Mouse (Mus musculus): Measurements from ENCODE around the gene Gle1.

Gle1 gene

GRCm38 (mm10) chr2:29964354-29965249 lies 29.4 kb downstream of the Gle1 start:
- intact Hi-C loops (cut with DNase I), result no loop called here

GRCm38 (mm10) chr2:29965250-29965843 lies 30.1 kb downstream of the Gle1 start, which contains the start of gene Sptan1:
TSS of gene Sptan1 (plus strand) at chr2:29965560.
- intact Hi-C loops (cut with DNase I), result no loop called here

GRCm38 (mm10) chr2:29965906-29966305 lies 30.7 kb downstream of the Gle1 start:
- intact Hi-C loops (cut with DNase I), result no loop called here

GRCm38 (mm10) chr2:29966826-29967225 lies 31.6 kb downstream of the Gle1 start:
- intact Hi-C loops (cut with DNase I), result no loop called here

GRCm38 (mm10) chr2:29967768-29968167 lies 32.5 kb downstream of the Gle1 start:
- intact Hi-C loops (cut with DNase I), result no loop called here

GRCm38 (mm10) chr2:29968638-29969037 lies 33.4 kb downstream of the Gle1 start:
- intact Hi-C loops (cut with DNase I), result no loop called here

- intact Hi-C loops (cut with DNase I), result no loop called here
Measured at GRCm38 (mm10) chr2:29971838-29972635, 36.8 kb downstream of the Gle1 start.

- intact Hi-C loops (cut with DNase I), result no loop called here
Measured at GRCm38 (mm10) chr2:29973525-29973924, 38.3 kb downstream of the Gle1 start.

- intact Hi-C loops (cut with DNase I), result loop anchor here (5.0 kb wide), 1 partner anchor 45 kb away; no protein-coding TSS in a partner anchor
Measured at GRCm38 (mm10) chr2:29977307-29977706, 42.1 kb downstream of the Gle1 start.

- intact Hi-C loops (cut with DNase I), result no loop called here
Measured at GRCm38 (mm10) chr2:29980661-29981060, 45.4 kb downstream of the Gle1 start.

- intact Hi-C loops (cut with DNase I), result no loop called here
Measured at GRCm38 (mm10) chr2:29991962-29992361, 56.7 kb downstream of the Gle1 start.

- intact Hi-C loops (cut with DNase I), result no loop called here
Measured at GRCm38 (mm10) chr2:30009101-30009500, 73.9 kb downstream of the Gle1 start.

Small RNAs within 50 kb of the gene (microRNA-seq; reads per million reads assigned to microRNA genes)
- 0.11 to 0.62 reads per million in 2 experiments for gene Mir6997
